Mouse (Mus musculus) E14TG2a.4 (cell line): ENCODE results near the gene Fras1.

Source experiments
- CTCF ChIP-seq: conservative IDR thresholded peaks from 2 replicates; pipeline ENCODE4 v1.5.1; 2014; ENCODE audit warnings: low read length
- NANOG ChIP-seq: IDR thresholded peaks from 2 replicates; pipeline ENCODE4 v1.6.1; 2014; ENCODE audit warnings: borderline replicate concordance, low read length, mixed read lengths
- POU5F1 ChIP-seq: IDR thresholded peaks from 2 replicates; pipeline ENCODE4 v1.6.1; 2014; ENCODE audit warnings: low read length, borderline replicate concordance

DNA sequence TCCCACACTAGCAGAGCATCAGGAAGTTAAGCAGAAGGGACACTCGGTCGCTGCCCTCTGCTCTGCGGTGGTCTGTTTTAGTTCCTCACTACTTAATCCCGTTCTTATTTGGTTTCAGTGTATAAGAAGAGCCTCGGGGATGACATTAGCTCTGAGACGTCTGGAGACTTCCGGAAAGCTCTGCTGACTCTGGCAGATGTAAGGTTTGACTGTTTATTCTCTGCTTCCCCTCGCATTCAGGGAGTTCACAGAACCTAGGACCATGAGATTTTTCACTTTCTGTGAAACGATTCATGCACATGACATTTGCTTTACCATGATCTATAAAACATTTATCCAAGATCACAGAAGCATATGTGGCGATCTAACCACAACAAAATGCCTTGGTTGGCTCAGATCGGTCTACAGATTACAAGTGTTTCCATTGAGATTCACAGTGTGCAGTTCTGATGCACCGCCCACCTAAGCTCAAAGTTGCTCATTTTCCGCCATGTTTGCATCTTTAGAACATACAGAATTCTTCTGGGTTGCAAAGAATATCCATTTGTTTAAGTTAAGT, 451.1 kb downstream of the Fras1 start:
- no peak for TF ChIP-seq CTCF
- TF ChIP-seq NANOG, result no peak
- TF ChIP-seq POU5F1, result no peak
